In genomic region chr7:138396863-138397484, GRCm38 (mm10) we compare ENCODE assay signal across 8 mouse cellular contexts. TPM values are rescaled to one million over a fixed set of nuclear protein-coding genes. Genes with fewer than 3 reads are reported as not detected.
A peak's percentile ranks its signal among the peaks of the same experiment; 100 is the strongest.
DNase-seq lines count a peak whose midpoint lies in the region; ATAC-seq lines count a peak whose summit lies in the region.
"Had no signal": no experiment of that assay in that cellular context is flagged by ENCODE, and none has a peak within 500 bp of the region (broad histone marks: within the 10 kb centered on the region; RNA-seq: fewer than 3 reads in every experiment).

No protein-coding gene starts in this region.

- ATAC-seq in embryonic facial prominence, embryonic 11.5 days (replicated peaks; ENCODE audit: insufficient number of reproducible peaks, low FRiP score, low TSS enrichment, low read depth), result peak; percentile 54; the same call in 1 of the 2 replicates
- peak; percentile 41; the same call in 1 of the 2 replicates for ATAC-seq in hindbrain, embryonic 12.5 days (ENCODE audit: low FRiP score)
- ATAC-seq in midbrain, embryonic 16.5 days, result peak; percentile 49; the same call in 1 of the 2 replicates

- WGBS in embryonic facial prominence, embryonic 11.5 days, result under 1% methylated on average over 38 of the region's 41 CpGs
- WGBS in hindbrain, embryonic 12.5 days, result under 1% methylated on average over 39 of the region's 41 CpGs
- under 1% methylated on average over 36 of the region's 41 CpGs for WGBS in midbrain, embryonic 16.5 days

- peak overlapping the region; percentile 41 for H3K9ac ChIP-seq in embryonic facial prominence, embryonic 11.5 days (replicated peaks; ENCODE audit: low read length)
- peak overlapping the region; percentile 68 for H3K9ac ChIP-seq in hindbrain, embryonic 12.5 days
- peak overlapping the region; percentile 86 for H3K9ac ChIP-seq in midbrain, embryonic 16.5 days (ENCODE audit: low read depth, low read length)

- peak; percentile 17 for DNase-seq in MN1 (ENCODE audit: low spot score)
- DNase-seq in adrenal gland, adult 18-20 months (ENCODE audit: low spot score in 2 of 2), result peak; percentile 18 to 28
- peak; percentile 85 for DNase-seq in embryonic facial prominence, embryonic 11.5 days (ENCODE audit: low spot score)
- DNase-seq in left cerebral cortex, postnatal 4 days, result peak; percentile 29
- DNase-seq in thymus, postnatal 36 days, result no peak

- H3K4me1 ChIP-seq in embryonic facial prominence, embryonic 11.5 days (ENCODE audit: control insufficient read depth, insufficient read depth, low read length), result peaks cover 3% of the 10 kb centered on the region; the same call in 1 of the 2 replicates
- H3K4me1 ChIP-seq in hindbrain, embryonic 12.5 days, result 0 out of 2 replicates have a peak, but pooled peaks cover 13% of the 10 kb centered on the region
- peaks cover 8% of the 10 kb centered on the region; the same call in 1 of the 2 replicates for H3K4me1 ChIP-seq in midbrain, embryonic 16.5 days (ENCODE audit: control insufficient read depth, insufficient read depth, low read length)

- H3K27me3 ChIP-seq in embryonic facial prominence, embryonic 11.5 days (ENCODE audit: control insufficient read depth, insufficient read depth, low read length), result peaks cover 16% of the 10 kb centered on the region
- H3K27me3 ChIP-seq in hindbrain, embryonic 12.5 days, result peaks cover 38% of the 10 kb centered on the region
- 0 out of 2 replicates have a peak, but pooled peaks cover 4% of the 10 kb centered on the region for H3K27me3 ChIP-seq in midbrain, embryonic 16.5 days (ENCODE audit: control insufficient read depth, insufficient read depth, low read depth, low read length)

- peak overlapping the region; percentile 54 for H3K4me3 ChIP-seq in embryonic facial prominence, embryonic 11.5 days (ENCODE audit: low read depth, low read length)
- peak overlapping the region; percentile 61 for H3K4me3 ChIP-seq in hindbrain, embryonic 12.5 days
- peak overlapping the region; percentile 71 for H3K4me3 ChIP-seq in midbrain, embryonic 16.5 days (ENCODE audit: low read depth, low read length)

- H3K27ac ChIP-seq in embryonic facial prominence, embryonic 11.5 days (replicated peaks; ENCODE audit: low read depth, low read length), result no peak overlapping the region
- H3K27ac ChIP-seq in hindbrain, embryonic 12.5 days, result peak overlapping the region; percentile 45; the same call in 1 of the 2 replicates
- H3K27ac ChIP-seq in midbrain, embryonic 16.5 days (ENCODE audit: low read length), result peak overlapping the region; percentile 80

- peak overlapping the region; percentile 99 for H3K4me2 ChIP-seq in embryonic facial prominence, embryonic 11.5 days (ENCODE audit: low read depth, low read length)
- H3K4me2 ChIP-seq in hindbrain, embryonic 12.5 days (replicated peaks), result peak overlapping the region; percentile 100
- peak overlapping the region; percentile 96 for H3K4me2 ChIP-seq in midbrain, embryonic 16.5 days (ENCODE audit: low read length)

- no peaks in the 10 kb centered on the region for H3K9me3 ChIP-seq in embryonic facial prominence, embryonic 11.5 days (replicated peaks; ENCODE audit: control insufficient read depth, low read length)
- no peaks in the 10 kb centered on the region for H3K9me3 ChIP-seq in hindbrain, embryonic 12.5 days (replicated peaks)
- no peaks in the 10 kb centered on the region for H3K9me3 ChIP-seq in midbrain, embryonic 16.5 days (replicated peaks; ENCODE audit: control insufficient read depth, low read length, poor library complexity, severe bottlenecking)

- H3K36me3 ChIP-seq in embryonic facial prominence, embryonic 11.5 days (replicated peaks; ENCODE audit: control insufficient read depth, insufficient read depth, low read depth, low read length), result no peaks in the 10 kb centered on the region
- no peaks in the 10 kb centered on the region for H3K36me3 ChIP-seq in hindbrain, embryonic 12.5 days
- H3K36me3 ChIP-seq in midbrain, embryonic 16.5 days (ENCODE audit: control insufficient read depth, insufficient read depth, low read length), result no peaks in the 10 kb centered on the region

- intact Hi-C loops in left cerebral cortex, postnatal 4 days (cut with DNase I), result loop anchor here (10.0 kb wide), 3 partner anchors 428 to 912 kb away; no protein-coding TSS in a partner anchor

RNA-seq across cellular contexts. Expression of gene Tcerg1l, which starts 0.6 kb away (rescaled TPM):
- under 1 TPM in 1 of 2 experiments, not detected in 1; 0.27 TPM for total RNA-seq in adrenal gland, adult 18-20 months (2021)
- 1.5 and 2.0 TPM in 2 replicates for polyA plus RNA-seq in embryonic facial prominence, embryonic 11.5 days (2014; fragmentation: Nextera tagmentation; extraction: Ambion mirVana)
- polyA plus RNA-seq in hindbrain, embryonic 12.5 days (2016; fragmentation: Nextera tagmentation; extraction: Ambion mirVana), result 5.8 and 10.6 TPM in 2 replicates
- total RNA-seq in left cerebral cortex, postnatal 4 days (2021), result 10 to 100 TPM; 24.0 to 25.4 TPM
- polyA plus RNA-seq in midbrain, embryonic 16.5 days (2015; fragmentation: Nextera tagmentation; extraction: Ambion mirVana), result 31.1 and 33.4 TPM in 2 replicates
- total RNA-seq: common myeloid progenitor, adult 5-6 weeks had no signal

Comparison
In these comparisons a context has a peak if more than half of its experiments do, and no peak if none do; other contexts are left out.
1. DNase-seq: peak in MN1 (single experiment), adrenal gland, adult 18-20 months (2 of 2), embryonic facial prominence, embryonic 11.5 days (single experiment) and left cerebral cortex, postnatal 4 days (single experiment); none in thymus, postnatal 36 days (0 of 2).
2. Peak in every context shown above with its lines, with median percentiles within 50 percentile points of each other: ATAC-seq, H3K4me2 ChIP-seq, H3K4me3 ChIP-seq and H3K9ac ChIP-seq.